Mouse (Mus musculus) thymus, adult 2 months (tissue): ENCODE measurements around the gene Xntrpc. TPM values are rescaled to one million over a fixed set of nuclear protein-coding genes. Genes with fewer than 3 reads are reported as not detected.
A peak's percentile ranks its signal among the peaks of the same experiment; 100 is the strongest.

Experiments used
- DNase-seq: peaks from one replicate; pipeline ENCODE4 v3.0.0; 2021
- H3K27ac ChIP-seq: fragments of 200-500 bp; 2 replicates; pipeline ENCODE4 v1.5.1; 2012; ENCODE audit warnings: low read length, control low read depth; ENCODE audit not compliant: control insufficient read depth, insufficient read depth
- H3K27me3 ChIP-seq: fragments of 200-500 bp; 2 replicates; pipeline ENCODE4 v1.6.1; 2012; ENCODE audit warnings: mild to moderate bottlenecking, low read length, moderate library complexity, mixed read lengths; ENCODE audit not compliant: control insufficient read depth, insufficient read depth
- H3K36me3 ChIP-seq: fragments of 200-500 bp; 2 replicates; pipeline ENCODE4 v1.6.1; 2012; ENCODE audit warnings: mild to moderate bottlenecking, low read length, moderate library complexity; ENCODE audit not compliant: control insufficient read depth, insufficient read depth
- H3K4me1 ChIP-seq: fragments of 200-500 bp; replicated peaks from 2 replicates; pipeline ENCODE4 v1.6.1; 2012; ENCODE audit warnings: low read length; ENCODE audit not compliant: control insufficient read depth, insufficient read depth
- H3K4me3 ChIP-seq: fragments of 200-500 bp; 2 replicates; pipeline ENCODE4 v1.5.1; 2012; ENCODE audit warnings: mild to moderate bottlenecking, low read length, control low read depth, moderate library complexity; ENCODE audit not compliant: control insufficient read depth, insufficient read depth
- CTCF ChIP-seq: fragments of 200-500 bp; IDR thresholded peaks from 2 replicates; pipeline ENCODE4 v1.5.1; 2012; ENCODE audit warnings: mild to moderate bottlenecking, control low read depth, low read length, moderate library complexity, borderline replicate concordance; ENCODE audit not compliant: control insufficient read depth, poor library complexity, insufficient read depth; ENCODE audit errors: extremely low read depth
- POLR2A ChIP-seq: fragments of 200-500 bp; IDR thresholded peaks from 2 replicates; pipeline ENCODE4 v1.6.1; 2012; ENCODE audit warnings: mild to moderate bottlenecking, low read length, control low read depth, moderate library complexity; ENCODE audit not compliant: control insufficient read depth, poor library complexity, insufficient read depth; ENCODE audit errors: extremely low read depth
- WGBS: fragments of 180-500 bp; shearing (Covaris S2); methylation state at CpG from one replicate; pipeline ENCODE4 v1.1.7; 2018; 5-methylcytosine and 5-hydroxymethylcytosine counted together
- polyA plus RNA-seq: library from polyadenylated mRNA; depleted of rRNA; stranded (reverse); fragments of >200 nt; gene quantifications from 2 replicates; pipeline ENCODE4 v1.2.3, GENCODE M21; 2012; rRNA removed

Gene Xntrpc
- polyA plus RNA-seq, 1 experiment, result 11.9 TPM

GRCm38 (mm10) chr7:102116579-102117331 lies 51.2 kb downstream of the Xntrpc start, which contains the start of gene Chrna10:
TSS of gene Chrna10 (minus strand) at chr7:102116828.
- H3K27ac ChIP-seq, result no peak within 1 kb of the TSS
- DNase-seq, result no peak
- no peak within 1 kb of the TSS for H3K4me3 ChIP-seq
- TF ChIP-seq CTCF (no peak), POLR2A (no peak)
- WGBS, result 79% methylated on average over 7 of the region's 7 CpGs
- H3K4me1 ChIP-seq, result no peaks in the 10 kb centered on the region
- H3K36me3 ChIP-seq, result peaks cover 27% of the 10 kb centered on the region
- no peaks in the 10 kb centered on the region for H3K27me3 ChIP-seq

- H3K27ac ChIP-seq, result no peak overlapping the region
- H3K4me1 ChIP-seq, result no peaks in the 10 kb centered on the region
- TF ChIP-seq POLR2A (no peak), CTCF (no peak)
- H3K36me3 ChIP-seq, result peaks cover 33% of the 10 kb centered on the region
- H3K27me3 ChIP-seq, result no peaks in the 10 kb centered on the region
- WGBS, result 82% methylated on average over 6 of the region's 6 CpGs
- no peak overlapping the region for H3K4me3 ChIP-seq
- no peak for DNase-seq
Observed at GRCm38 (mm10) chr7:102117382-102117781, 51.9 kb downstream of the Xntrpc start.

GRCm38 (mm10) chr7:102120326-102120725 lies 54.8 kb downstream of the Xntrpc start:
- no peaks in the 10 kb centered on the region for H3K27me3 ChIP-seq
- 96% methylated on average over 10 of the region's 10 CpGs for WGBS
- H3K27ac ChIP-seq, result no peak overlapping the region
- H3K4me1 ChIP-seq, result no peaks in the 10 kb centered on the region
- peaks cover 63% of the 10 kb centered on the region for H3K36me3 ChIP-seq
- no peak overlapping the region for H3K4me3 ChIP-seq
- TF ChIP-seq POLR2A (no peak), CTCF (no peak)
- DNase-seq, result no peak

- TF ChIP-seq CTCF (no peak), POLR2A (no peak)
- Histone ChIP-seq H3K4me1 (no peaks in the 10 kb centered on the region), H3K36me3 (peaks cover 61% of the 10 kb centered on the region), H3K27ac (no peak overlapping the region), H3K4me3 (no peak overlapping the region), H3K27me3 (no peaks in the 10 kb centered on the region)
- 94% methylated on average over 4 of the region's 4 CpGs for WGBS
- no peak for DNase-seq
Observed at GRCm38 (mm10) chr7:102132395-102132794, 66.9 kb downstream of the Xntrpc start.

- WGBS, result 98% methylated on average over 1 of the region's 1 CpGs
- Histone ChIP-seq H3K27me3 (no peaks in the 10 kb centered on the region), H3K4me3 (no peak overlapping the region), H3K4me1 (no peaks in the 10 kb centered on the region), H3K36me3 (peaks cover 55% of the 10 kb centered on the region), H3K27ac (no peak overlapping the region)
- TF ChIP-seq CTCF (no peak), POLR2A (no peak)
- DNase-seq, result peak; percentile 60
Observed at GRCm38 (mm10) chr7:102137464-102137863, 72.0 kb downstream of the Xntrpc start.

- 97% methylated on average over 5 of the region's 5 CpGs for WGBS
- H3K36me3 ChIP-seq, result peaks cover 51% of the 10 kb centered on the region
Observed at GRCm38 (mm10) chr7:102137898-102138297, 72.4 kb downstream of the Xntrpc start.

More at GRCm38 (mm10) chr7:102137898-102138297, 72.4 kb downstream of the Xntrpc start:
- no peaks in the 10 kb centered on the region for H3K4me1 ChIP-seq
- DNase-seq, result no peak
- H3K27me3 ChIP-seq, result no peaks in the 10 kb centered on the region
- H3K27ac ChIP-seq, result no peak overlapping the region
- no peak overlapping the region for H3K4me3 ChIP-seq
- TF ChIP-seq POLR2A (no peak), CTCF (no peak)

Other genes starting within 250 kb of the Xntrpc start
- 0.14 TPM in 1 of 2 replicates, not detected in the other for gene Phox2a, start 247.4 kb upstream of the Xntrpc start, polyA plus RNA-seq
- gene Inppl1, start 227.5 kb upstream of the Xntrpc start, polyA plus RNA-seq, result 30.4 and 30.6 TPM in 2 replicates
- 6.4 and 9.3 TPM in 2 replicates for gene Folr2, start 208.5 kb upstream of the Xntrpc start, polyA plus RNA-seq
- 77.1 and 103 TPM in 2 replicates for gene Anapc15, start 202.0 kb upstream of the Xntrpc start, polyA plus RNA-seq
- 0.70 and 0.86 TPM in 2 replicates for gene Folr1, start 194.9 kb upstream of the Xntrpc start, polyA plus RNA-seq
- gene Lamtor1, start 159.8 kb upstream of the Xntrpc start, polyA plus RNA-seq, result 235 and 239 TPM in 2 replicates
- gene Tomt, start 159.4 kb upstream of the Xntrpc start, polyA plus RNA-seq, result 0.08 and 0.20 TPM in 2 replicates
- gene Lrrc51, start 131.8 kb upstream of the Xntrpc start, polyA plus RNA-seq, result 4.0 and 6.2 TPM in 2 replicates
- gene Numa1, start 131.6 kb upstream of the Xntrpc start, polyA plus RNA-seq, result 166 and 186 TPM in 2 replicates
- gene Il18bp, start 47.0 kb upstream of the Xntrpc start, polyA plus RNA-seq, result 57.9 and 80.7 TPM in 2 replicates
- 41.0 and 42.1 TPM in 2 replicates for gene Rnf121, start 244 bp upstream of the Xntrpc start, polyA plus RNA-seq
- gene Xndc1, start 202 bp upstream of the Xntrpc start, polyA plus RNA-seq, result 47.7 and 54.3 TPM in 2 replicates
- gene Trpc2, start 17.4 kb downstream of the Xntrpc start, polyA plus RNA-seq, result 0.61 and 0.92 TPM in 2 replicates
- gene Art1, start 36.0 kb downstream of the Xntrpc start, polyA plus RNA-seq, result 15.7 and 23.7 TPM in 2 replicates
- gene Art5, start 43.8 kb downstream of the Xntrpc start, polyA plus RNA-seq, result 2.4 and 3.7 TPM in 2 replicates
- 1.7 and 1.8 TPM in 2 replicates for gene Chrna10, start 51.1 kb downstream of the Xntrpc start, polyA plus RNA-seq
- 23.7 and 28.1 TPM in 2 replicates for gene Nup98, start 144.5 kb downstream of the Xntrpc start, polyA plus RNA-seq
- 99.7 and 131 TPM in 2 replicates for gene Pgap2, start 144.5 kb downstream of the Xntrpc start, polyA plus RNA-seq
- gene Rhog, start 190.3 kb downstream of the Xntrpc start, polyA plus RNA-seq, result 221 and 282 TPM in 2 replicates
- 98.6 and 107 TPM in 2 replicates for gene Stim1, start 202.1 kb downstream of the Xntrpc start, polyA plus RNA-seq